Mouse (Mus musculus) retina, embryonic 14.5 days (tissue): ENCODE measurements around the gene Ctsk.
A peak's percentile ranks its signal among the peaks of the same experiment; 100 is the strongest.

Source experiments
- DNase-seq: peaks from one replicate; pipeline ENCODE4 v3.0.0-alpha.2; 2015; ENCODE audit warnings: low spot score

Gene Ctsk

GRCm38 (mm10) chr3:95499024-95499423 is at the start of gene Ctsk:
Gene Ctsk, plus strand, starts transcription at chr3:95499256.
- no peak for DNase-seq

- peak; percentile 73 for DNase-seq
These were observed 48.6 kb upstream of the Ctsk start for GRCm38 (mm10) chr3:95450408-95450807.

GRCm38 (mm10) chr3:95450915-95451314 is 48.1 kb upstream of the Ctsk start:
- DNase-seq, result no peak

GRCm38 (mm10) chr3:95456367-95456766 is 42.7 kb upstream of the Ctsk start:
- DNase-seq, result no peak

- DNase-seq, result no peak
These were observed 41.3 kb upstream of the Ctsk start for GRCm38 (mm10) chr3:95457758-95458157.

- no peak for DNase-seq
These were observed 39.7 kb upstream of the Ctsk start for GRCm38 (mm10) chr3:95459381-95459780.

GRCm38 (mm10) chr3:95463852-95464251 is 35.2 kb upstream of the Ctsk start:
- no peak for DNase-seq

- no peak for DNase-seq
These were observed 20.1 kb upstream of the Ctsk start for GRCm38 (mm10) chr3:95478966-95479365.

- DNase-seq, result no peak
These were observed 12.6 kb upstream of the Ctsk start for GRCm38 (mm10) chr3:95486421-95486820.

GRCm38 (mm10) chr3:95488679-95489078 is 10.4 kb upstream of the Ctsk start:
- no peak for DNase-seq

- DNase-seq, result no peak
These were observed 8.8 kb upstream of the Ctsk start for GRCm38 (mm10) chr3:95490238-95490637.

- peak; percentile 68 for DNase-seq
These were observed 4.7 kb upstream of the Ctsk start for GRCm38 (mm10) chr3:95494342-95494741.

- no peak for DNase-seq
These were observed 827 bp upstream of the Ctsk start for GRCm38 (mm10) chr3:95498229-95498628.

GRCm38 (mm10) chr3:95499496-95500140 is 562 bp downstream of the Ctsk start:
- no peak for DNase-seq

- no peak for DNase-seq
These were observed 3.3 kb downstream of the Ctsk start for GRCm38 (mm10) chr3:95502312-95502711.

GRCm38 (mm10) chr3:95509348-95509747 is 10.3 kb downstream of the Ctsk start:
- DNase-seq, result no peak

GRCm38 (mm10) chr3:95511611-95512180 is 12.6 kb downstream of the Ctsk start:
- DNase-seq, result no peak

GRCm38 (mm10) chr3:95516614-95517041 is 17.6 kb downstream of the Ctsk start:
- no peak for DNase-seq

GRCm38 (mm10) chr3:95517493-95517898 is 18.4 kb downstream of the Ctsk start:
- DNase-seq, result peak; percentile 84

- DNase-seq, result no peak
These were observed 19.8 kb downstream of the Ctsk start for GRCm38 (mm10) chr3:95518891-95519290.

- no peak for DNase-seq
These were observed 20.3 kb downstream of the Ctsk start for GRCm38 (mm10) chr3:95519315-95519714.

GRCm38 (mm10) chr3:95520100-95520499 is 21.0 kb downstream of the Ctsk start:
- DNase-seq, result no peak

- DNase-seq, result no peak
These were observed 22.1 kb downstream of the Ctsk start for GRCm38 (mm10) chr3:95521168-95521567.

GRCm38 (mm10) chr3:95523662-95524061 is 24.6 kb downstream of the Ctsk start:
- no peak for DNase-seq
